In the genomic region with DNA sequence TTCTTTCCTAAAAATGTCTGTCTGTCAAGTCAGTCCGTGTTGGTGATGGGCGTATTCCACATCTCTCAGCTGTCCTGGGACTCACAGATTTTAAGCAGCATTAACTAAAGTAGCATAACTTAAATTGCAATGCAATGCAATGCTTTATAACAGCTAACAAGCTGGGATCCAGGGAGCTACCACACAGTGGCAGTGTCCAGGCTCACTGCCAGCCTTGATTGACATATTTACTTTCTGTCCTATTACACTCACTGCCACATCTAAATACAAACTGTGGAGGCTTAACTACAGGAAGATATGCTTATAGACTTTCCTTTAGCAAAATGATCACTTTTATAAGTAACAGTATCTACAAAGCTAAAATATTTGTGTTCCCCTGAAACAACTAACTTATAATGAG, we compare ENCODE assay signal across 22 mouse cellular contexts. TPM values are rescaled to one million over a fixed set of nuclear protein-coding genes. Genes with fewer than 3 reads are reported as not detected.
DNase-seq lines count a peak whose midpoint lies in the region; ATAC-seq and TF ChIP-seq lines count a peak whose summit lies in the region.
"Had no signal": no experiment of that assay in that cellular context is flagged by ENCODE, and none has a peak within 500 bp of the region (broad histone marks: within the 10 kb centered on the region; RNA-seq: fewer than 3 reads in every experiment).

No protein-coding gene starts in this region.

- no peak overlapping the region for H3K9ac ChIP-seq in forebrain, postnatal 0 days
- no peak overlapping the region for H3K9ac ChIP-seq in forebrain, embryonic 11.5 days (ENCODE audit: low read length)
- no peak overlapping the region for H3K9ac ChIP-seq in kidney, postnatal 0 days (ENCODE audit: low read depth, low read length)
- no peak overlapping the region for H3K9ac ChIP-seq in kidney, embryonic 15.5 days
- H3K9ac ChIP-seq in lung, embryonic 14.5 days, result no peak overlapping the region
- H3K9ac ChIP-seq: embryonic facial prominence, embryonic 15.5 days; heart, embryonic 13.5 days; hindbrain, embryonic 12.5 days; liver, embryonic 13.5 days; neural tube, embryonic 15.5 days had no signal

- 59% methylated on average over 2 of the region's 2 CpGs for WGBS in forebrain, postnatal 0 days
- WGBS in forebrain, embryonic 11.5 days, result 97% methylated on average over 2 of the region's 2 CpGs
- WGBS in kidney, postnatal 0 days, result 92% methylated on average over 2 of the region's 2 CpGs
- WGBS in kidney, embryonic 15.5 days, result 92% methylated on average over 2 of the region's 2 CpGs
- whole genome bisulfite sequencing in lung, embryonic 14.5 days, result 79% methylated on average over 2 of the region's 2 CpGs

- H3K9me3 ChIP-seq in forebrain, postnatal 0 days (ENCODE audit: low read length), result no peaks in the 10 kb centered on the region
- no peaks in the 10 kb centered on the region for H3K9me3 ChIP-seq in forebrain, embryonic 11.5 days (ENCODE audit: control insufficient read depth, low read length)
- H3K9me3 ChIP-seq in kidney, postnatal 0 days (replicated peaks; ENCODE audit: low read length), result no peaks in the 10 kb centered on the region
- no peaks in the 10 kb centered on the region for H3K9me3 ChIP-seq in kidney, embryonic 15.5 days (replicated peaks)
- H3K9me3 ChIP-seq in lung, embryonic 14.5 days (ENCODE audit: low read depth, low read length), result no peaks in the 10 kb centered on the region
- H3K9me3 ChIP-seq: embryonic facial prominence, embryonic 15.5 days; heart, embryonic 13.5 days; hindbrain, embryonic 12.5 days; liver, embryonic 13.5 days; midbrain, embryonic 10.5 days; neural tube, embryonic 15.5 days had no signal

- peak; percentile 17 for DNase-seq in forebrain, postnatal 0 days
- DNase-seq in forebrain, embryonic 11.5 days (ENCODE audit: low spot score), result no peak
- DNase-seq in kidney, postnatal 0 days (ENCODE audit: low spot score), result peak; percentile 17
- peak; percentile 62 for DNase-seq in lung, embryonic 14.5 days
- no peak for DNase-seq in lung, adult 18-20 months
- peak; percentile 22 for DNase-seq in brain, adult 2 months (ENCODE audit: low read depth, low spot score)
- DNase-seq in c-Kit-positive CD71-positive TER-119-positive erythroid progenitor cells, embryonic 14.5 days (ENCODE audit: low spot score), result no peak
- DNase-seq: adrenal gland, adult 2 months; cerebellum, adult 9-11 months; kidney, adult 18-20 months; layer of hippocampus, adult 9-11 months; liver, embryonic 13.5 days had no signal

- no peak overlapping the region for H3K27ac ChIP-seq in forebrain, postnatal 0 days (ENCODE audit: low read depth, low read length)
- no peak overlapping the region for H3K27ac ChIP-seq in forebrain, embryonic 11.5 days (ENCODE audit: low read depth, low read length)
- H3K27ac ChIP-seq in kidney, postnatal 0 days, result no peak overlapping the region
- no peak overlapping the region for H3K27ac ChIP-seq in kidney, embryonic 15.5 days
- no peak overlapping the region for H3K27ac ChIP-seq in lung, embryonic 14.5 days (ENCODE audit: low read depth)
- H3K27ac ChIP-seq: embryonic facial prominence, embryonic 15.5 days; heart, embryonic 13.5 days; hindbrain, embryonic 12.5 days; liver, embryonic 13.5 days; midbrain, embryonic 10.5 days; neural tube, embryonic 15.5 days had no signal

- peak; percentile 19 for TF ChIP-seq CTCF in forebrain, postnatal 0 days (IDR thresholded peaks at IDR 0.05; ENCODE audit: low read depth)
- 0 out of 2 replicates have a peak, but pooled peaks have one; percentile 22 for TF ChIP-seq CTCF in kidney, postnatal 0 days (IDR thresholded peaks at IDR 0.05; ENCODE audit: low read depth)
- no peak for TF ChIP-seq CTCF in lung, embryonic 14.5 days (IDR thresholded peaks at IDR 0.05; ENCODE audit: low read depth)

- no peak overlapping the region for H3K4me3 ChIP-seq in forebrain, postnatal 0 days (ENCODE audit: low read depth, low read length)
- no peak overlapping the region for H3K4me3 ChIP-seq in forebrain, embryonic 11.5 days (ENCODE audit: low read depth, low read length)
- H3K4me3 ChIP-seq in kidney, postnatal 0 days (replicated peaks; ENCODE audit: low read depth, low read length), result no peak overlapping the region
- no peak overlapping the region for H3K4me3 ChIP-seq in kidney, embryonic 15.5 days (replicated peaks)
- H3K4me3 ChIP-seq in lung, embryonic 14.5 days (ENCODE audit: low read depth, low read length), result no peak overlapping the region
- H3K4me3 ChIP-seq: embryonic facial prominence, embryonic 15.5 days; heart, embryonic 13.5 days; hindbrain, embryonic 12.5 days; liver, embryonic 13.5 days; midbrain, embryonic 10.5 days; neural tube, embryonic 15.5 days had no signal

- no peak overlapping the region for H3K4me2 ChIP-seq in forebrain, postnatal 0 days (ENCODE audit: low read depth)
- H3K4me2 ChIP-seq in forebrain, embryonic 11.5 days (ENCODE audit: low read depth, low read length, severe bottlenecking), result no peak overlapping the region
- no peak overlapping the region for H3K4me2 ChIP-seq in kidney, postnatal 0 days (ENCODE audit: low read length)
- no peak overlapping the region for H3K4me2 ChIP-seq in kidney, embryonic 15.5 days
- H3K4me2 ChIP-seq in lung, embryonic 14.5 days, result no peak overlapping the region
- H3K4me2 ChIP-seq: embryonic facial prominence, embryonic 15.5 days; heart, embryonic 13.5 days; hindbrain, embryonic 12.5 days; liver, embryonic 13.5 days; neural tube, embryonic 15.5 days had no signal

- peaks cover 8% of the 10 kb centered on the region; the same call in 1 of the 2 replicates for H3K36me3 ChIP-seq in forebrain, postnatal 0 days (ENCODE audit: insufficient read depth)
- no peaks in the 10 kb centered on the region; the same call in 1 of the 2 replicates for H3K36me3 ChIP-seq in forebrain, embryonic 11.5 days (ENCODE audit: control insufficient read depth, insufficient read depth, low read length)
- 0 out of 2 replicates have a peak, but pooled peaks cover 6% of the 10 kb centered on the region for H3K36me3 ChIP-seq in kidney, postnatal 0 days (ENCODE audit: insufficient read depth, low read length)
- peaks cover 36% of the 10 kb centered on the region for H3K36me3 ChIP-seq in kidney, embryonic 15.5 days
- H3K36me3 ChIP-seq in lung, embryonic 14.5 days (ENCODE audit: insufficient read depth), result peaks cover 22% of the 10 kb centered on the region

- no peaks in the 10 kb centered on the region for H3K4me1 ChIP-seq in forebrain, postnatal 0 days (ENCODE audit: insufficient read depth)
- H3K4me1 ChIP-seq in forebrain, embryonic 11.5 days (replicated peaks; ENCODE audit: control insufficient read depth, insufficient read depth, low read length), result no peaks in the 10 kb centered on the region
- H3K4me1 ChIP-seq in kidney, postnatal 0 days (replicated peaks; ENCODE audit: insufficient read depth, low read length), result no peaks in the 10 kb centered on the region
- no peaks in the 10 kb centered on the region for H3K4me1 ChIP-seq in kidney, embryonic 15.5 days
- no peaks in the 10 kb centered on the region for H3K4me1 ChIP-seq in lung, embryonic 14.5 days (ENCODE audit: insufficient read depth)
- H3K4me1 ChIP-seq: embryonic facial prominence, embryonic 15.5 days; hindbrain, embryonic 12.5 days; midbrain, embryonic 10.5 days; neural tube, embryonic 15.5 days had no signal

- ATAC-seq in forebrain, postnatal 0 days, result no peak; the same call in 1 of the 2 replicates
- ATAC-seq in forebrain, embryonic 11.5 days (replicated peaks; ENCODE audit: low FRiP score), result no peak
- ATAC-seq in kidney, postnatal 0 days (replicated peaks; ENCODE audit: low FRiP score, low read depth), result no peak
- ATAC-seq in kidney, embryonic 15.5 days (replicated peaks; ENCODE audit: low FRiP score), result no peak
- no peak for ATAC-seq in lung, embryonic 14.5 days (ENCODE audit: insufficient read depth)

- H3K27me3 ChIP-seq in forebrain, postnatal 0 days (ENCODE audit: insufficient read depth, low read length), result no peaks in the 10 kb centered on the region
- H3K27me3 ChIP-seq in forebrain, embryonic 11.5 days (ENCODE audit: control insufficient read depth, insufficient read depth, low read length), result no peaks in the 10 kb centered on the region
- H3K27me3 ChIP-seq in kidney, postnatal 0 days (ENCODE audit: insufficient read depth, low read length), result no peaks in the 10 kb centered on the region
- no peaks in the 10 kb centered on the region for H3K27me3 ChIP-seq in kidney, embryonic 15.5 days
- H3K27me3 ChIP-seq in lung, embryonic 14.5 days (ENCODE audit: insufficient read depth, low read length), result no peaks in the 10 kb centered on the region
- H3K27me3 ChIP-seq: embryonic facial prominence, embryonic 15.5 days; heart, embryonic 13.5 days; hindbrain, embryonic 12.5 days; liver, embryonic 13.5 days; neural tube, embryonic 15.5 days had no signal

RNA-seq across cellular contexts. Expression of a gene that starts 29.0 kb away (rescaled TPM):
- total RNA-seq in forebrain, postnatal 0 days (2014; rRNA removed), result 15.9 and 26.2 TPM in 2 replicates
- 49.9 and 59.5 TPM in 2 replicates for polyA plus RNA-seq in forebrain, postnatal 0 days (2015; fragmentation: Nextera tagmentation; extraction: Ambion mirVana)
- polyA plus RNA-seq in forebrain, embryonic 11.5 days (2014; fragmentation: Nextera tagmentation; extraction: Ambion mirVana), result 64.0 and 68.2 TPM in 2 replicates
- 122 and 126 TPM in 2 replicates for polyA plus RNA-seq in kidney, postnatal 0 days (2015; fragmentation: Nextera tagmentation; extraction: Ambion mirVana)
- 77.7 and 87.6 TPM in 2 replicates for polyA plus RNA-seq in kidney, embryonic 15.5 days (2015; fragmentation: Nextera tagmentation; extraction: Ambion mirVana)
- 61.2 and 65.2 TPM in 2 replicates for polyA plus RNA-seq in lung, embryonic 14.5 days (2014; fragmentation: Nextera tagmentation; extraction: Ambion mirVana)

RNA-seq across cellular contexts. Expression of a gene that starts 38.3 kb away (rescaled TPM):
- total RNA-seq in forebrain, postnatal 0 days (2014; rRNA removed), result 0.23 TPM in 1 of 2 replicates, not detected in the other
- not detected in 2 replicates for polyA plus RNA-seq in forebrain, postnatal 0 days (2015; fragmentation: Nextera tagmentation; extraction: Ambion mirVana)
- polyA plus RNA-seq in forebrain, embryonic 11.5 days (2014; fragmentation: Nextera tagmentation; extraction: Ambion mirVana), result not detected in 2 replicates
- polyA plus RNA-seq in kidney, postnatal 0 days (2015; fragmentation: Nextera tagmentation; extraction: Ambion mirVana), result not detected in 2 replicates
- polyA plus RNA-seq in kidney, embryonic 15.5 days (2015; fragmentation: Nextera tagmentation; extraction: Ambion mirVana), result 0.17 and 0.55 TPM in 2 replicates
- 0.09 and 0.61 TPM in 2 replicates for polyA plus RNA-seq in lung, embryonic 14.5 days (2014; fragmentation: Nextera tagmentation; extraction: Ambion mirVana)
- total RNA-seq: left cerebral cortex, postnatal 14 days had no signal
- polyA plus RNA-seq: adrenal gland, adult 2 months; frontal cortex, adult 2 months; hindbrain, embryonic 12.5 days; small intestine, adult 2 months; stomach, embryonic 14.5 days had no signal

Comparison
In these comparisons a context has a peak if more than half of its experiments do, and no peak if none do; other contexts are left out.
1. DNase-seq: peak in forebrain, postnatal 0 days (single experiment), kidney, postnatal 0 days (single experiment), lung, embryonic 14.5 days (single experiment) and brain, adult 2 months (single experiment); none in forebrain, embryonic 11.5 days (single experiment), lung, adult 18-20 months (0 of 2) and c-Kit-positive CD71-positive TER-119-positive erythroid progenitor cells, embryonic 14.5 days (single experiment).